Mouse (Mus musculus) olfactory bulb, adult 2 months (tissue): Measurements from ENCODE around the gene Adprhl2.

Experiments used
- CTCF ChIP-seq: fragments of 200-500 bp; IDR thresholded peaks from 2 replicates; pipeline ENCODE4 v1.5.1; 2012; ENCODE audit warnings: low read depth, mild to moderate bottlenecking, low read length, moderate library complexity; ENCODE audit not compliant: insufficient read depth
- POLR2A ChIP-seq: fragments of 200-500 bp; IDR thresholded peaks from 2 replicates; pipeline ENCODE4 v1.6.1; 2012; ENCODE audit warnings: mild to moderate bottlenecking, low read depth, low read length, moderate library complexity; ENCODE audit not compliant: insufficient read depth

DNA sequence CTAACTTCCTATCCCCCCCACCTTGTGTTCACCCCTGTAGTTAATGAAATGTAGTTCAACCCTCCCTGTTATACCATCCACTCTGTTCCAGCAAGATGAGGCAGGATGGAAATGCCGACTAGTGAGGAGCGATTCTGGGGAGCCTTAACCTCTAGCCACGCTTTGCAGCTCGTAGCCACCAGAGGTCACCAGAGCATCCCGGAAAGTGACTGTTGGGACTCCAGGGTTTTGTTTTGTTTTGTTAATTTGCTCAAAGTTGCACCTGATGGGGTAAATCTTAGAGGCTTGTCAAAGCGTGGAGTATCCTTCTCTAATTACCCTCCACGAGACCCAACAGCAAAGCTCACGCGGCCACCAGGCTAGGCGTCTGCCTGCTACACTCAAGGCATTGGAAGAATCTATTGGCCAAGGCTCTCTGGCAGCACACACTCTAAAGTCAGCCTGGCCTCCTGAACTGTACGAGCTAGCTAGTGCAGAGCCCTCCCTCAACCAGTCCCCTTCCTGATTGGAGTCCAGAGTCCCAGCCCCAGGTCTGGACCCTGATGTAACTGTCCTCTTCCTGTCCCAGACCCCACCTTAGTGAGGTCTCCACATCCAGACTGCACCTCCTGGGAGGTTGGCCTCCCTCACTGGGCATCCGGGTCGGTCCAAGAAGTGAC lies 43.5 kb downstream of the Adprhl2 start:
- TF ChIP-seq CTCF, result peak; percentile 45; the same call in 1 of the 2 replicates
- TF ChIP-seq POLR2A, result no peak
